Mouse (Mus musculus): Measurements from ENCODE around the gene Cd52.

The Cd52 gene

DNA sequence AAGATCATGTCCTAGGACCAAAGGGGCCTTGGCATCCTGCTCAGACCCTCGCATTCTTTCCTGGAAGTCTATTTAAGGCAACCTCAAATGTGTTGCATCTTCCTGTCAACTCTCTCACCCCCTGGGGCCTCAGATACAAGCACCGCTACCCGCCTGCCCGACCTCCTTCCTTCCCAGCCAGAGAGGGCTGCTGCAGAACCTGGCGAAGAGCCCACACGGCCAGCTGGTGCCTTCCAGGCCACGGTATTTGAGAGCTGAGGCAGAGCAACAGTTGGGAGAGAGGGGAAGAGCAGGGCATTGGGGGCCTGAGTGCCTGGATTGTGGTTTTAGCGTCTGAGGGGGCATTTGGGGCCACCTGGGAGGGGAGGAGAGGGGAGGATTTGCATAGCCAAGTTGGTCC, 42.3 kb downstream of the Cd52 start:
- DNase-seq (ENCODE audit: low spot score in 2 of 2) = no peak

- no peak for DNase-seq (ENCODE audit: low spot score in 2 of 2)
Measured at GRCm38 (mm10) chr4:134051912-134052311, 43.0 kb downstream of the Cd52 start.

- no peak for DNase-seq (ENCODE audit: low spot score in 2 of 2)
Measured at GRCm38 (mm10) chr4:134047648-134048047, 47.2 kb downstream of the Cd52 start.

GRCm38 (mm10) chr4:134043041-134043440, 51.8 kb downstream of the Cd52 start:
- no peak for DNase-seq (ENCODE audit: low spot score in 2 of 2)

DNA sequence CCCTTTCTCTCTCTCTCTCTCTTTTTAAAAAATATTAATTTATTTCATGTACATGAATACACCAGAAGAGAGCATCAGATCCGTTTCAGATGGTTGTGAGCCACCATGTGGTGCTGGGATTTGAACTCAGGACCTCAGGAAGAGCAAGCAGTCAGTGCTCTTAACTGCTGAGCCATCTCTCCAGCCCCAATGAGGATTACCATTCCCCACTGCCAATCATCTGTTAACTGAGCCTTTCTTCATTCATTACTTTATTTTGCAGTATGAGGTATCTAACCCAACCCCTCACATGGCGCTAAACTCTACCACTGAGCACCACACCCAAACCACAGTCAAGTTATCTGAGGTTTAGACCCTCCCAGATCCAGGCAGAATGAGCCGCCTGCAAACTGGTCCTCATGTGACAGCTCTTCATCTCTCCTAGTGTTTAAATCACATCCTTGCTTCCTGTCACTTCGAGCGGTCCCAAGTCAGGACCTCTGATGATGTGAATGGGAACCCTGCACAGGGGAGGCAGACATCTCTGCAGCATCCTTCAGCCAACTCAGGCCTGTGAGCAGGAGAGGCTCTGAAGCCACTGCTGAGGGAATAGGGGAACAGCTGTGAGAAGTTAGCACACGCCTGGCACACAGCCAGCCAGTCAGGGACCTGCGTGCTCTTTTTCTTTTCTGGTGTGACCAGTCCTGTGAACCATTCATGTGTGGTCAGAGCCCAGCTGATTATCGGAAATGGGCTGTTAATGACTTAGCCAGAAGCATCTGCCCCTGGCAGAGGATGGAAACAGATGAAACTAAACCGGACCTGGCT, 53.4 kb downstream of the Cd52 start:
- DNase-seq (ENCODE audit: low spot score in 2 of 2) = no peak

DNA sequence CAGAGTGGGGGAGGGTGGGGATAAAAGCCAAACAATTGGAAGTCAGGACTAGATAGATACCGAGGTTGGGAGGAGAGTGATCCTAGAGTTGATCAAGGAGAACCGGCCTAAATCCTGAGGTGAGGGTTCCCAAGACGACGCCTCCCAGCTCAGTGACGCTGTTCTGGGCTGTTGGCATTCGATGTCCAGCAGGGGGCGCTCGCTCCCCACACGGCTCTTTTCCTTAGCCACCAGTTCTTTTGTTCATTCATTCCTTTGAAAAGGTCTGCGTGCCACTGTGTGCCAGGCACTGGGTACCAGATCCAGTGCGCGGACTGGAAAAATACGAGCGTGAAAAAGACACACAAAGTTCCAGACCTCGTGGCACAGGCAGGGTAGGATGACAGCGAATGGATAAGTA, 58.9 kb downstream of the Cd52 start:
- DNase-seq (ENCODE audit: low spot score in 2 of 2) = peak; percentile 32 to 76
